Mouse (Mus musculus) adrenal gland, adult 2 months (tissue): Measurements from ENCODE around the gene Cnih3. TPM values are rescaled to one million over a fixed set of nuclear protein-coding genes. Genes with fewer than 3 reads are reported as not detected.
A peak's percentile ranks its signal among the peaks of the same experiment; 100 is the strongest.

Experiments
- DNase-seq: peaks from one replicate; pipeline ENCODE4 v3.0.0; 2021
- polyA plus RNA-seq: library from polyadenylated mRNA; depleted of rRNA; stranded (reverse); fragments of >200 nt; gene quantifications from 2 replicates; pipeline ENCODE4 v1.2.3, GENCODE M21; 2012
- total RNA-seq, 2 experiments: library from RNA; stranded (reverse); gene quantifications; 2 replicates each; pipeline ENCODE4 v1.2.3; 2021

Cnih3 gene
- total and polyA plus RNA-seq, 3 experiments, result not detected

DNA sequence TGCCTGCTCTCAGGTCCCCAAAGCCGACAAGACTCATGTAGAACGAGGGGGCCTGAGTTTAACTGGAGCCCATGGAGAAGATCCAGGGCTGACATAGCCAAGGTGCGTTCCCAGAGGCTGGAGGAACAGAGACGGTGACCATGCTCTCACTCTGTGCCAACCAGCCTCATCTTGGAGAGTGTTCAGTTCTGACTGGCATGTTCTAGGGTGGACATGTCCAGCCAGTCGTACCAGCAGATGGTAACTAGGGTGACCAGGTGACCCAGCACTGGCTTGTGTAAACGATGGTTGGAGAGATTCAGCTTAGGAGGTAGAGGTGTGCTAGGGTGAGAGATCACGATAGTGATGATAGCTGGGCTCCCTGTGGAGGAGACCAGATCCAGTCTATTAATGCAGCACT is 50.6 kb downstream of the Cnih3 start:
- DNase-seq, result no peak

GRCm38 (mm10) chr1:181407281-181407680 is 54.9 kb downstream of the Cnih3 start:
- DNase-seq, result no peak

DNA sequence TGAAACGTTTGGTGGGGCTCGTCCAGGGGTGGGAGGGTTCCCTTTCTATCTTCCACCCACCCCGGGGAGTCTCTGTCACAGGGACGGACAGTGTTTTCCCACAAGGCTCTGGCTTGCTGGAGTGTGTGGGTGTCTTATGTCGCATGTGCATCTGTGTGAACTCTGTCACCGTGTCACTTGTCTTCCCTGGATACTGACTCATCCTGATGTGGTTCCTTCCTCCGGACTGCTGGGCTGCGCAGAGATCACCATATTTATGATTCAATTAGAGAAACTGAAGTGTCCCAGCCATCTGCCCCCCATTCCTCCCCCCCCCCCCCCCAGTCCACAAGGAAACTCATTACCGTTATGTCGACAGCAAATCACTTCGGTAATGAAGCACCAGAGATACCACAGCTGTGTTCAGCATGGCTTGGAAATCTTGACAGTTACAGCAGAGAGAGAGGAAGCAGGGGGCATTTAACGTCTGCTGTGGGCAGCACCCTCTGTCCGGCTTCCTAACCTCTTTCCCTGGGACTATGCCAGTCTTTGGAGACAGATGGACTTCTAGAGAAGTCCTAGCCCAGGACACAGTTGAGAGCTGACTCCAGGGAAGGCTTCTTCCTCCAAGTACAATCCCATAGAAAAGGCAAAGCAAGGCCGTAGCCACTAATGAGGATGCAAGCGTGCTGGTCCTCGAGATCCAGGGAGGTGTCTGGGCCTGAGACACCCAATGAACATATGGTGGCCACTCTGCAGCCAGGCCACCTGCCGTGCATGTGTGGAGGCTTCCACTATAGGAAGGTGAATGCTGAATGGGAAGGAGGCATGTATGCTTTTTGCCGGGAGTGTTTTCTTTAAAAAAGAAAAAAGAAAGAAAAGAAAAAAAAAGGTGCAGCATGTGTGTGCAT is 55.9 kb downstream of the Cnih3 start:
- DNase-seq, result no peak

GRCm38 (mm10) chr1:181409693-181410092 is 57.3 kb downstream of the Cnih3 start:
- no peak for DNase-seq

GRCm38 (mm10) chr1:181410647-181411254 is 58.3 kb downstream of the Cnih3 start:
- no peak for DNase-seq

DNA sequence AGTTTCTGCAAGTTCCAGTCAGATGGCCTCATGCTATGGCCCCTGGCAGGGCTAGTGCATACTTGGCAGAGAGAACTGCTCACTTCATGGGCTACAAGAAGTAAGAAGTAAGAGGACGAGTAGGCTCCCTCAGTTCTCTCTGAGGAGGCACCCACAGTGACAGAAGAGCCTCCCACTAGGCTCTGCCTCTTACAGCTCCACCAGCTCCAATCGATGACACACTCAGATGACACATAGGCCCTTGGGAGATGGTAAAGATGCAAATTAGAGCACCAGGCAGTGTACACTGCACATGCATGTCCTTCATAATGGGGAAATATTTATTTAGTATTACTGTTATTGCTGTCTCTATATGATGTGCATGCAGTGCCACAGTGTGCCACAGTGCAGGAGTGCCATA is 62.6 kb downstream of the Cnih3 start:
- DNase-seq, result no peak

- no peak for DNase-seq
Measured at GRCm38 (mm10) chr1:181416841-181417240, 64.4 kb downstream of the Cnih3 start.

DNA sequence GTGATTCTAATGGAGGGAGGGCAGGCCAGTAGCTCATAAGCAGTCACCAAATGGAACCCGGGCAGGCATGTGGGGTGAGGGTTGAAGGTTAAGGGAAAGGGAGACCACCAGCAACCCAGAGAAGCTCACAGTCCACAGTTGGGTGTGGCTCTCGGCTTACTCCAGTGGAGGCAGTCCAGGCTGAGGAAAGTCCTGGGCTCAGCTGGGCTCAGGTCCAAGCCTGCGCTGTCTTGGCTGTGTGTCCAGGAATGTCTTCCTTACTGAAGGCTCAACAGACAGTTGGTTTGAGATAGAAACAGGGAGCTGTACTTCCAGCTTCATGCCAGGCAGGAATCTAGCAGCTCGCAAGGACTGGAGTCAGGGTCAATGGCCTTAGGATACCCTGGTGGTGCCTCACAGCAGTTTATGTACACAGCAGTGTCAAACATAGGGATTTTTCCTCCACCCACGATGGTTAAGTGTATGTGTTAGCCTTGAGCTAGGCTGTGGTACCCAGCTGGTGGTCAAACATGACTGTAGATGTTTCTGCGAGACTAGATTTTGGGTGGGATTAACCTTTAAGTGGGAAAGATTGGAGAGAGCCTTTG is 65.6 kb downstream of the Cnih3 start:
- DNase-seq, result peak; percentile 21

DNA sequence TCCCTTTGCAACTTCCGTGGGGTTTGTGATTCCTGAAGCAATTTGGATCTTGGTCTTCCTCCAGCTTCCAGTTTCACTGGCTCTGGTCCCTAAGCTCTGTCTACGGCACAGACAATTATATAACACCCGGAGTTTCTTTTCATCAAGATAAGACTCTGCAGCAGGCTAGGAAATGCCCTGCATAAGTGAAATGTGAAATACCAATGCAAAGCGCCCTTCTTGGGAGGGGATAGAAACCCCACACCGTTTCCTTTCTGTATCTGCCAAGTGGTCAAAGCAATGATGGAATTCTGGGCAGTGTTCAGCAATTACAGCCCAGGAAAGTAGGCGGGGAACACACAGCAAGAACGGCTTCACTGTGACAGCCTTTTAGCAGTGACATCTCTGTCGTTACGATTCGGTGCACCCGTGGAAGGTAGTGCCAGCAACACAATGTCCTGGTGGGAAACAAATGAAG is 67.7 kb downstream of the Cnih3 start:
- DNase-seq, result no peak

GRCm38 (mm10) chr1:181422796-181423195 is 70.4 kb downstream of the Cnih3 start:
- DNase-seq, result no peak

GRCm38 (mm10) chr1:181424922-181425321 is 72.5 kb downstream of the Cnih3 start:
- no peak for DNase-seq

DNA sequence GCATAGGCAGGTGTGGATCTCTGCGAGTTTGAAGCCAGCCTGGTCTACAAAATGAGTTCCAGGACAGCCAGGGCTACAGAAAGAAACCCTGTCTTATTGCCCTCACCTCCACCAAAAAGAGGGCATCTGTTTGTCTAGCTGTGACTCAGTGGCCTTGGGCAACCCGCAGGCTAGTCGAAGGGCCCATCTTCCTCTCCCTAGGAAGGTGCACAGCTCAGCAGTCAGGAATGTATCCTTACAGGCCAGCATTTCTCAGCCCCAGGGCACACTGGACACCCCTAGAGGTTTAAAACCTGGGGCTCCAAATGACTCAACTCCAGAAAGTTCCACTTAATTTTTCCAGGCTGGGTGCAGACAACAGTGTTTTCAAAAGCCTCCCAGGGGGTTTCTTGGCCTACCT is 73.0 kb downstream of the Cnih3 start:
- peak; percentile 72 for DNase-seq

DNA sequence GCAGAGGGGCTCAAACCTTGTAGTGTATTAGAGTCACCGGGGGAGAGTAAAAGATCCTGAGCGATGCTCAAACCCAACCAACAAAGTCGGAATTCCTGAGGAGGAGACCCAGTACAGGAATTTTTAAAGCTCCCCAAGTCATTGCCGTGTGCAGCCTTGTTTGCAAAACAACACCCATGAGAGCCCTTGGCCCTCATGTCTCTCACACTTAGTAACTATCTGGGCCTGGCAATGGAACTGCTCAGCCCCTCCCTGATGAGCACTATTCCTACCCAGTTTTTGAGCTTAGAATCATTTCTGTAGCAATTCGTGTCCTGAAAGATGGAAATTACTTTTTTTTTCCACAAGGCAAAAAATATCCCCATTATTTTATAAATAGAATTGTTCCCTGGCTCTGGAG is 74.0 kb downstream of the Cnih3 start:
- DNase-seq, result no peak

DNA sequence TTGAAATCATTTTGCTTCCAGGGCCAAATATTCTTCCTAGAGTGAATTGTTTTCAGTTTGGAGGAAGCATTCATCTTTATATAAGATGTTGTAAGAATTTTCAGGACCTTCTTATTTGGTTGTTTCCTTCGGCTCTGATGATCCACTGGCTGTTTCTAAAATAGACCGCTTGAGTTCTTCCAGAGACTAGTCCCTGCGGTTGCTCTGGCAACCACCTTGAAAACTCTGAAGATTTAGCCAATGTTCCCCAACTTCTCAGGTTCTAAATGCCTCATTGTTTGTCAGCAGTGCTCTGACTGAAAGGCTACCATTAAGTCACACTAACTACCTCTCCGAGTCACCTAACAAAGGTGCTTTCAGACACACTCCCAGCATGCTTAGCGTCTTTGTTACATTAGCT is 80.8 kb downstream of the Cnih3 start:
- peak; percentile 20 for DNase-seq

DNA sequence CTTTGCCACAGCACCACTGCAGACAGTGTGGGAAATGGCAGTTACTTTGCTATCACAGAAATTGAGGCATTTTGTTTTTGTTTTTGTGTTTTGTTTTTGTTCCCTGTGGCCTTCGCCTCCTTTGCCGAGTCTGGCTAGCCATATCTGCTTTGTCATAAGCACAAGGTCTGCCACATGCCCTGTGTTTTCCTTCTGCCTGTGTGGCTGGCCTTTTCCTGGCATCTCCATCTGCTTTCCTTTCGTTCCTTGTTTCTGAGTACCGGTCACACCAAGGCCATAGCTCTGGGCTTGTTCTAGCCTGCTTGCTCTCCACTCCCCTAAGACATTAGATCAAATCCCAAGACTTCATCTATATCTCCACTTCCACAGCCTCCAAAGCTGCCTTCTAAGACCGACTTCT is 83.0 kb downstream of the Cnih3 start:
- DNase-seq, result peak; percentile 23

DNA sequence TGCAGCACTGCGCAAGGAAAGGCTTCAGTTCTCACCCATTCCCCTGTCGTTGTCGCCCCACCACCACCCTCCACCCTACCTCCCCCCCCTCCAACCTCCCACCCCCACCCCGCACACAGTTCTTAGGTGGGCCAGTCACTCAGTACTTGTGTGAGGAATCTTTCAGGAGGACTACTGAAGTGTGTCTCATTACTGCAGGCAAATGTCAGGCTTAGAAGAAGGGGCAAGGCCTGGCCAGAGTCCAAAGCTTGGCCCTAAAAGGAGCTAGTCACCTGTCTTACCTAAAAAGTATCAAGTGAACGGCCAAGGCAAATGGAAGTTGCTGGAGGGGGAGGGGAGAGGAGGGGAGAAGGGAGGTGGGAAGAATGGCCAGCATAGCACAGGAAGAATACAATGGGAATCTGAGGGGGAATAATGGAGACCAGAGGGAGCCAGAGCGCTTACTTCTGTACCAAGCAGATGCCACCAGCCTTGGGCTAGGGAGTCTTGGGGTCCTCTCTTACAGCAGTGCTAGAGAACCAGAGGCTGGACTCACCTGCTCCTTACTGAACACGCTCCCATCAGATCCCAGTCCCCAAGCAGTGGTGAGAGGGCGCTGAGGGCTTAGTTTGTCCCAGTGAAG is 88.7 kb downstream of the Cnih3 start:
- no peak for DNase-seq

DNA sequence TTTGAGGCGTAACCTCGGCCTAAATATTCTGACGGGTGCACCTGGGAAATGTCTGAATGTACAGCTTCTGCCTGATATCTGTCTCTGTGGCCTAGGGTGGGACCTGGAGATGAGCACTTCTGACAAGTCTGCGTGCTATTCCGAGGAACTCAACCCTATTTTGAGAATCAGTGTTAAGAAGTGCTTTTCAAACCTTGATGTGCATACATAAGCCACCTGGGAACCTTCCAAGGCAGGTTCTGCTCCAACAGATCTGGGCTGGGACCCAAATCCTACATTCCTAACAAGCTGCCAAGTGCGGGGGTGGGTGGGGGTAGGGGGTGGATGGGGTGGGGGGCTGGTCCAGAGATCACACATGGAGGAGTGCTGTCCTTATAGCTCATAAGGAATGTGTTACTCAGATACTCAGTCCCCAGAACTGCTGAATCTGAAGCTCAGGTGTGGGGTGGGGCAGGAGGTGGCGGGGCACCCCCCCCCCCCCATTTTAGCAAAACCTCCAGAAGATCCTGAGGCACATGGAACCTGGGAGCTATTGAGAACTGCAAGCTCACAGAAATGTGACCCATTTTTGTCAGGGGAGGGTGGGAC is 89.3 kb downstream of the Cnih3 start:
- no peak for DNase-seq

DNA sequence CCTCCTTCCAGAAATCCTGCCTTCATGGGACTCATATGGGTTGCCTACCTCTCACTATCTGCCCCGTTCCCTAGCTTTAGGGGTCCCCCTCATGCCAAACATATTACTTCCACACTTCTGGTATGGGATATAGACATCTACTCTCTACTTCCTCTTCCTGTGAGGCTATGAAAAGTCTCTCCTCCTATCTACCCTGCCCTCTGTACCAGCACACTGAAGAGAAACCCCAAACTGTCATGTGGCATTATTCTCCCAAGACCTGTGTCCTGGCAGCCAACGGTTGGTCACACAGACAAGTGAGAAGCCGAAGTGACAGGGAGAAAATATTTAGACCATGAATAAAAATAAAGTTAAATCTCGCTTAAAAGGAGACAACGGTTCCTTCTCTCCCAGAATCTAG is 92.6 kb downstream of the Cnih3 start:
- DNase-seq, result no peak

GRCm38 (mm10) chr1:181445630-181446257 is 93.3 kb downstream of the Cnih3 start:
- DNase-seq, result peak; percentile 27

DNA sequence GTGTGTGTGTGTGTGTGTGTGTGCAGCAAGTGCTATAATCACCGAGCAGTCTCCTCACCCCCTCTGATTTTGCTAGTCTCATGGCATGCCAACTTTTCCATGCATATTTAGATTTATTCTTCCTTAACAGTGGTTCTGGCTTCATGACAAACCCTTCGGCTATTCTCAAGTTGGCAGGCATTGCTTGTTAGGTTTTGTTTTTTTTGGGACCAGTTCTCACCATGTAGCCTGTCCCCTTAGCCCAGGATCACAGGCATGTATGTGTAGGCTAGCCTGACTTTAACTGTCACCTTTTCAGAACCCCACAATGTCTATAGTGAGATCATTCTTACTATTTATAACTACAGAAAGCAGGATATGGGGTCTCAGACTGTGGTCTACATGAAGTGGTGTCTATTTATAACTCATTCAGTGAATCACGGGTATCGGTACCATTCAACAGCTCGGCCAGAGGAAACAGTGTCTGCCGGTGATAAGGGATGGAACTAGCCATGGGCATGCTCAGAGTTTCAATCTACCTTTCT is 94.2 kb downstream of the Cnih3 start:
- no peak for DNase-seq

GRCm38 (mm10) chr1:181447576-181447975 is 95.1 kb downstream of the Cnih3 start:
- DNase-seq, result no peak

- no peak for DNase-seq
Measured at GRCm38 (mm10) chr1:181448041-181448440, 95.6 kb downstream of the Cnih3 start.
